Mouse (Mus musculus): ENCODE measurements around the gene Gm11487. TPM values are rescaled to one million over a fixed set of nuclear protein-coding genes. Genes with fewer than 3 reads are reported as not detected.

The Gm11487 gene
- not detected in 2 replicates for polyA plus RNA-seq (2012; rRNA removed)

DNA sequence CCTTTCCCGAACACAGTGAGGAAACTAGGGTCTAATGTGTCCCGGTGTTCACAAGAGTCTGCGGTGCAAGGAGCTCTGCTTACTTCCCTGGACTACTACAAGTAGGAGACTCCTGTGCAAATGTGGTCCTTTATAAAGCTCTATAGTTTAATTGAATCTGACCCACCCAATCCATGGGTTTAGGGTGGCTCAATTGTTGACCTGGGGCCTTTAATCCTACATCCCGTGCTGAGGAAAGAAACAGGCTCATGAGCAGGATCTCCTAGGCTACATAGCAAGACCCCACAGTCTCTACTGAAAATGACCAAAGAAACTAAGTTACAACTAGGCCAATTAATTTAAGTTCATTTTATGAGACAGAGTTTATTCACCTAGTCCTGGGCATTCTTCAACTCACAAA lies at the start of gene Gm11487:
Gene Gm11487, minus strand, starts transcription at position 101 of the 400 bp plus-strand sequence.

Other genes starting within 250 kb of the Gm11487 start
- gene Gm11238, start 202.8 kb upstream of the Gm11487 start, polyA plus RNA-seq (2012; rRNA removed): not detected in 2 replicates
- gene Gm11237, start 217.9 kb upstream of the Gm11487 start, polyA plus RNA-seq (2012; rRNA removed): not detected in 2 replicates
- not detected in 2 replicates for gene Gm11236, start 233.0 kb upstream of the Gm11487 start, polyA plus RNA-seq (2012; rRNA removed)